Mouse (Mus musculus): ENCODE measurements around the gene Ssbp4. TPM values are rescaled to one million over a fixed set of nuclear protein-coding genes. Genes with fewer than 3 reads are reported as not detected.

Gene Ssbp4
- 100 to 1,000 TPM; 270 to 302 TPM for total RNA-seq (2021)
- long read RNA-seq, experiment 1, transcript Ssbp4-201 (17 exons, 1,475 nt): major isoform, 96 of 346 reads
- long read RNA-seq, experiment 1, partial matches to known transcripts: 69 of 346 reads
- long read RNA-seq, experiment 1, other reads (novel, unspliced or antisense): 181 of 346 reads
- long read RNA-seq, experiment 2, transcript Ssbp4-201 (17 exons, 1,475 nt): major isoform, 98 of 355 reads
- long read RNA-seq, experiment 2, partial matches to known transcripts: 86 of 355 reads
- long read RNA-seq, experiment 2, other reads (novel, unspliced or antisense): 170 of 355 reads

DNA sequence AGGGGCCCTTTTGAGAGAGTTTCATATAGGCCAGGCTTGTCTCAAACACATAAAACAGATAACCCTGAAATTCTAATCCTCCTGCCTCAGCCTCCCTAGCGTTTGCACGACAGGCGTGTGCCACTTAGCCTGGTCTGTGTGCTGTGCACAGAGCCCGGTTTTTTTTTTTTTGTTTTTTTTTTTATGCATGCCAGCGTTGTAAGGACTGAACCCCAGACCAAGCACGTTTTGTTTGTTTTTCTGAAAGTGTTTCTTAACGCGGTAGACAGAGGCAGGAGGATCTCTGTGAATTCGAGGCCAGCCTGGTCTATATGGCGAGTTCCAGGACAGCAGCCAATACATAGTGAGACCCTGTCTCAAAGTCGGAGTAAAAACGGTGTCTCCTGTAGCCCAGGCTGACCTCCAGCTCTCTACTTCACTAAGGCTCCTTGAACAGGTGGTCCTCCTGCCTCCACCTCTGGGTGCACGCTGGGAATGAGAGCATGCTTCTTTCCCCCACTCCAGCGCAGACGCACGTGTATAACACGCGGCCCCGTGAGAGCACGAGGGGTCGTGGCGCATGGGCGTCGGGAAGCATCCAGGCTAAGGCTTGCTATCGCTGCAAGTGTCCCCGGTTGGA, at the start of gene Ssbp4:
Gene Ssbp4 (minus strand): TSS at position 124 of the 619 bp plus-strand sequence.
- DNase-seq (ENCODE audit: low spot score in 2 of 2): no peak
- intact Hi-C loops (cut with DNase I): no loop called here

DNA sequence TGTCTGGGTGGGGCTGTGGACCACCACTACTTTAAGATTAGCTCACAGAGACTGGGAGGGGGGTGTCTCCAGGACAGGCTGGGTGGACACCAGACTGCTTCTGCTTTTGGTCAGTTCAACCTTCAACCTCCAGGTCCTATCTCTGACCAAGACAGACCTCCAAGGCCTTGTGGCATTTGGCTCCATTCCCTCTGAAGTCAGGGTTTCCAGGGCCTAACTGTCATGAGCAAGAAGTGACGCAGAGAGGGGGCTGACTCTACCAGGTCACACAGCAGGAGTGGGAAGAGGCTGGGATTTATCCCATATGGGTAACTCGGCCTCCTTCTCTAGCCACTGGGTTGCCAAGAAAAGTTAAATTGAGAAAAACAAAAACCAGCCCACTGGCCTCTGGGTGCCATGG, 49.1 kb upstream of the Ssbp4 start:
- intact Hi-C loops (cut with DNase I): loop anchor here (5.0 kb wide), 1 partner anchor 45 kb away; no protein-coding TSS in a partner anchor
- no peak for DNase-seq (ENCODE audit: low spot score in 2 of 2)

DNA sequence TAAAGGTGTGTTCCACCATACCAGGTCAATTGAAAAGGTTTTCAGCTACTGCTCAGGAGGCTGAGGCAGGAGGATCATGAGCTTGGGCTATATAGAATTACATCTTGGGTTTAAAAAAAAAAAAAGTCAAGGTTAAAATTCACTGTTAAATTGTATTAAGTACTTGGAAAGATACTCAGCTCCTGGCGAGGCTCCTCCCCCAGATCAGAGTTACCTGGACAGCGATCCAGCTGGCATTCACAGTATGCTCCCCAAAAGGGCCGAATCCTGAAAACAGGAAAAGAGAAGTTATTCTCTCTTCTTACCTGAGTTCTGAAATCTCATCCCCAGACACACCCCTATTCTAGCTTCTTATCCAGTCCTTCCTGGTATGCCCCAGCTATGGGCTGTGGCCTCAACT, 48.5 kb upstream of the Ssbp4 start:
- DNase-seq (ENCODE audit: low spot score in 2 of 2): no peak
- intact Hi-C loops (cut with DNase I): loop anchor here (5.0 kb wide), 1 partner anchor 45 kb away; no protein-coding TSS in a partner anchor

DNA sequence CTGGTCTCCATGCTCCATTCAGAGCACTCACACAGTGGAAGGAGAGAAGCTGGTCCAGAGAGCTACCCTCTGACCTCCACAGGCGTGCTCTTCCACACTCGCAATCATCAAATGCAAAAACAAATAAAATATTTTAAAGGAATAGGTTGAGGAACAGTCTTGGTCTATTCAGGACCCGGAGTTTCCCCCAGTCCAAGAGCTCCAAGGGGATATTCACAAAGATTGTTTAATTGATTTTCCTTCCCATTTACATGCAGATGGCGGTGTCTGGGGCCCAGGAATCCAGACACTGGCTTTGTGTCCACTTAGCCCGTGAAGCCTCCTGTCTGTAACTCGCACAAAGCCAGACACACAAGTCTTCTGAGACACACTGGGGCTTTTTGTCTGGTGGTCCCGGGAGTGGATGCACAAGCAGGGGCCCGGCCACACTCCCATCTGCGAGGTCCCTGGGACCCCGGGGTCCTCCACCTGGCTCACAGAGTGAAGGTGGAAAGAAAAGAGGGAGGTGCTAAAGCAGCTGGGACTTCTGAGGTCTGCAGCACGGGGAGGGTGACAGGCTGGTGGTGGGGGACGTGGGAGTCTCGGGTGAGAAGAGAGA, 47.6 kb upstream of the Ssbp4 start:
- intact Hi-C loops (cut with DNase I): loop anchor here (5.0 kb wide), 1 partner anchor 44 kb away; no protein-coding TSS in a partner anchor
- DNase-seq (ENCODE audit: low spot score in 2 of 2): no peak

DNA sequence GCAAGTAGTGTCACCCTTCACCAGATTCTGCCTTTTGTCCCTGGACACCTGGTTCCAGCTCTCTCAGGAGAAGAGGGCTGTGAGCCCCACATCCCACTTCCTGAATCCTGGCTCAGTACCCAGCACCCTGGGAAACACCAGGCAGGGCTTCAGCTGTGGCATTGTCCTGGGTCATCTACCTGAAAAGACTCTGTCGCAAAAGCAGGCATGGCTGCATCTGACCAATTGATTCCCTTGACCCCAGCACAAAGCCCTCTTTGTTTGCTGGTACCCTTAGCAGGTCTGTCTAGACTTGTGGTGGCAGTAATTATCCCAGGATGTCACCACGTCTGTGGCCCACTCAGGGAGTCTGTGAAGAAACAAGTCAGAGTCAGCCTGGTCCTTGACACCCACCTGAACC, 46.8 kb upstream of the Ssbp4 start:
- intact Hi-C loops (cut with DNase I): loop anchor here (5.0 kb wide), 1 partner anchor 43 kb away; no protein-coding TSS in a partner anchor
- no peak for DNase-seq (ENCODE audit: low spot score in 2 of 2)

DNA sequence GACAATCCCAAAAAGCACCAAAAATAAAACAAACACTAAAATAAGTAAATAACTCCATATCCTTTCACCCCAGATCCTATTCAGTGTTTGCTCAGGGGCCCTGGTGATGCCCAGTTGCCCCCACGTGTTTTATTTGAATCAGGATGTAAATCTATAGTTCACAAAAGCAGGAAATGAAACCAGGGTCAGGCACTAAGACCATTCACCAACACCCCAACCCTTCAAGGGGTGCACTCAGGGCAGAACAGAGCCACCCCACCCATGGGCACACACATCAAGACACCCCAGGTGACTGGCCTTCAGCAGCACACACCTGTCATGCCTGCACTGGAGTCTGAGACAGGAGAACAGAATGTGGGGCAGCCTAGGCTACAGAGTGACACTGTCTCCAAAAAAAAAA, 45.4 kb upstream of the Ssbp4 start:
- intact Hi-C loops (cut with DNase I): no loop called here

DNA sequence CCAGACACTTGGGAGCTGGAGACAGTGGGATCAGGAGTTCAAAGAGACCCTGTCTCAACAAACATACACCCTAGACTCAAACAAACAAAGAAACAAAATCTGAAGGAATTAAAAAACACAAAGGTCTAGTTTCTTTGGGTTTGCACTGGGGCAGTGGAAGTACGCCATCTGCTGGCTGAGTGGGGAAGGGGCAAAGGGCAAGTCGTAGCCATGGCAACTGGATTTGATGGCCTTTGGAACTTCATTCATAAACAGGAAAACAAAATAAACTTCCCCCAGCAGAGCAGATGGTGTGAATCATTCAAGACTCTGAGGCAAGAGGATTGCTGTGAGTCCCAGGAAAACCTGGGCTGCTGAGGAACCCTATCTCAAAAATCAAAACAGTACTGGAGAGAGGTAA, 44.6 kb upstream of the Ssbp4 start:
- intact Hi-C loops (cut with DNase I): no loop called here
- DNase-seq (ENCODE audit: low spot score in 2 of 2): no peak

More for the DNA sequence above, 45.4 kb upstream of the Ssbp4 start:
- DNase-seq (ENCODE audit: low spot score in 2 of 2): no peak

DNA sequence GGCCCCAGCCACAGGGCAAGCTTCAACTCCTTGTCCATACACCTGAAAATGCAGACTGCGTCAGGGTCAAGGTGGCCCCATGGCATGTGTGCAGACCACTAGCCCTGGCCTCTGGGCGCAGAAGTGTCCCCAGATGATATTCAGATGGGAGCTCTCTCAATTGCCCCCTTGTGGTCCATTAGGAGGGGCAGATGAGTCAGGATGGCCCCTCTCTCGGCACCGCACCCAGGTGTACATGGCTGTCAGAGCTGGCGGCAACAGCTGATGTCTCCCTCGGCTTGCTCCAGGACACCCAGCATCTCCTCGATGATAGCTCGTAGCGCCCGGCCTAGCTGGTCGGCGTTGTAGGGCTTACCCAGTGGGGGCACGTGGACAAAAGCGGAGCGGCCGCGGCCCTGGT, 41.7 kb upstream of the Ssbp4 start:
- intact Hi-C loops (cut with DNase I): no loop called here
- DNase-seq (ENCODE audit: low spot score in 2 of 2): no peak

DNA sequence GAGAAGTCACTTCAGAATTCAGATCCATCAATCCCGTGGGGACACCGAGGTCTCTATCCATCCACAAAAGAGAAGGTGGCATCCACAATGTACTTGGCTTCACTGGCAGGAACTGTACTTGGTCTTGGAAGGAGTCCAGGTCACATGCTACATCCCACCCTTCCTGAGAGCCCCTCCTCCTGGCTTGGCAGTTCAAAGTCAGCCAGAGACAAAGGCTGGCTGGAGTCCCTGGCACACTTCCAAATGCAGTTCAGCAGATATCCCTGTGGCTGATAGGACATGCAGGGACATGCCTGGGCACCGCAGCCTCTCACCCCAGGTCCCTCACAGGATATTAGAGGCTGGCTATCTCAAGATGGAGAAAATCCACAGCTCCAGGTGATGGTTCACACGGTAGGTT, 40.7 kb upstream of the Ssbp4 start:
- intact Hi-C loops (cut with DNase I): no loop called here
- peak in 1 of 2 experiments; percentile 63 for DNase-seq (ENCODE audit: low spot score in 2 of 2)

DNA sequence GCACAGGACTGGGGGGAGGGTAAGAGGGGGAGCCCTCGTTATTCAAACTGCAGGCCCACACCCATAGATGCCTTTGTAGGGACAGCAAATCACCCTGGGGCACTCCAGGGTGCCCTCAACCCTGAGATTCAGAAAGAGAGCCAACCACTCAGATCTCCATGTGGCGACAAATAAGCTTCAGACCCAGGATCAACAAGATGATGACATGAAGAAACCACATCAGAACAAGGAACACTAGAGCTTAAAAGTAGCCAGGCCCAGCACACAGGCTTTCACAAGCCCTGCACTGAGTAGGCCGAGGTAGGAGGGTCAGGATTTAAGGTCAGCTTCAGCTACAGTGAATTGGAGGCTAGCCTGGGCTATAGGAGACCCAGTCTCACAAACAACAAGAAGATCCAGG, 40.2 kb upstream of the Ssbp4 start:
- no peak for DNase-seq (ENCODE audit: low spot score in 2 of 2)
- intact Hi-C loops (cut with DNase I): no loop called here

DNA sequence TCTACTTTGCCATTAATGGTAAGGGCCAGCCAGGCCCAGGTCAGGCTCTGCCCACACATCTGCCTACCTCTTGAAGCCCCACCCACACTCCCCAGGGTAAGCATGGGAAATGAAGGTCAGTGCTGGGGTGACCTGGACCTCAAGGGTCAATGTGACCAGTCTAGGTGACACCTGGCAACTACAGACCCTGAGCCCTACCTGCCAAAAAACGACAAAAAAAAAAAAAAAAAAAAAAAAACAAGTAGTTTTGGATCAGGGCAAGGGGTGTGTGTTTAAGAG, 39.4 kb upstream of the Ssbp4 start:
- intact Hi-C loops (cut with DNase I): no loop called here

DNA sequence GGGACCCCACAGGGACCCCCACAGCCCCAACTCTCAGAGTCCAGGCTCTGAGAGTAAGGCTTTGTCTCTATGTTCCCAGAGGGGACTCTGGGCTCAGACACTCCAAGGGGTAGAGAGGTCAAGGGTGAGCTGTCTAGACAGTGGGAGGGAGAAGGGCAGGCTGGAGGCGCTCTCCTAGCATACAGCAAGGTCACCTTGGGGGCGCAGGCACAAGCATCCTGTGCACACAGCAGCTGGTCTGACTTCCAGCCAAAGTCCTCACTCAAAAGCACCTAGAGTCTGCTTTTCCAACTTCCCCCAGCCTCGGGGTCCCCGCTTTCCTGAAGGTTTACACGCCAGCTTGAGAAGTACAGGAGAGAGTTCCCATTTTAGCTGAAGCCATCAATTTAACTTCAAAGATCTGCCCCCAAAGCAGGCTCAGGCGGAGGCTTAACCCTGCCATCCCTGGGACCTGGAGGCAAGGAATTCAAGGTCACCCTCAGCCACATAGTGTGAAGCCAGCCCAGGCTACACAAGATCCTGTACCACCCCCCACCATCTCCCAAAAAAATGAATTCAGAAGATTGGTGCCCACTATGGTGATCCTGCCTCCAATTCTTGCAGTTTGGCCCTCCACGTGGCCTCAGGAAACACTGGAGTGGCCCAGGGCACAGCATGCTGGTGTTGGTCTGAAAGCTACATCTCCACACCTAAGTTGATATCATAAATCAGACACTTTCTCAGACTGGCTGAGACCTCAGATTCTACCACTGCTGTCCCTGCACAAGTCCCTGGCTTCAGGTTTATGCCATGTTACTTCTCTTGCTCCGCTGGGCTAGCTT, 38.9 kb upstream of the Ssbp4 start:
- intact Hi-C loops (cut with DNase I): no loop called here
- DNase-seq (ENCODE audit: low spot score in 2 of 2): no peak

More for the DNA sequence above, 39.4 kb upstream of the Ssbp4 start:
- no peak for DNase-seq (ENCODE audit: low spot score in 2 of 2)

DNA sequence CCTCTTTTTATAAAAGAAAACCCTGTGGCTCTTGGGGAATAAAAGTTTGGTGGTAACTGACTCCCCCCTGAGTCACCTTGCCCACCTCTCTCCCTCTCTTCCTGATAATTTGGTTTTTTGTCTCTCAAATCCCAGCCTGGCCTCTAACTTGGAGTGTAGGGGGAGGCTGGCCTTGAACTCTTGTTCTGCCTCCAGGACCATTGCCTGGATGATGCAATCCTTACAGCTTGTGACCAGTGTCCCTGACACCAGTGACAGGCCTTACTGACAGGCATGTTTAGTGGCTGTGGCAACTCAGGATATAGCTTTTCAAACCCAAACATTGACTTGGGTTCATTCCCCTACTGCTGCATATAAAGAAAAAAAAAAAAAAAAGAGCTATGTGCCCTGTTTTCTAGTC, 38.1 kb upstream of the Ssbp4 start:
- intact Hi-C loops (cut with DNase I): no loop called here

DNA sequence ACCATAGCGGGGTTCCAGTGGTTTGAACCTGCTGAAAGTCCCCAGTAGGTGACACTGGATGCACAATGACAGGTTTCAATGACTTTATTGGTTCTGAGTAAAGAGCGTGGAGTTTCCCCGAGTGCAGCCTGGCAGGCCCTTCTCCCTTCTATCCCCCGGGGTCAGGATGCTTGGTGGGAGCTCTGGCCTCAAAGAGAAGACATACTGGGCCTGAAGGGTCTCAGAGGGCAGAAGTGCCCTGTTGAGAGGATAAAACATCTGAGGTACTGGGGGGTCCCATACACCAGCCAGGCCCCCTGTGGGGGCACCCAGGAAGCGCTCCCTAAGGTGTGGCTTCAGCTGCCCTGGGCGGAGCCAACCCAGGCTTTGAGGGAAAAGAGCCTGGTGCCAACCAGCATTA, 37.7 kb upstream of the Ssbp4 start:
- intact Hi-C loops (cut with DNase I): no loop called here
- DNase-seq (ENCODE audit: low spot score in 2 of 2): no peak

More for the DNA sequence above, 38.1 kb upstream of the Ssbp4 start:
- DNase-seq (ENCODE audit: low spot score in 2 of 2): no peak

DNA sequence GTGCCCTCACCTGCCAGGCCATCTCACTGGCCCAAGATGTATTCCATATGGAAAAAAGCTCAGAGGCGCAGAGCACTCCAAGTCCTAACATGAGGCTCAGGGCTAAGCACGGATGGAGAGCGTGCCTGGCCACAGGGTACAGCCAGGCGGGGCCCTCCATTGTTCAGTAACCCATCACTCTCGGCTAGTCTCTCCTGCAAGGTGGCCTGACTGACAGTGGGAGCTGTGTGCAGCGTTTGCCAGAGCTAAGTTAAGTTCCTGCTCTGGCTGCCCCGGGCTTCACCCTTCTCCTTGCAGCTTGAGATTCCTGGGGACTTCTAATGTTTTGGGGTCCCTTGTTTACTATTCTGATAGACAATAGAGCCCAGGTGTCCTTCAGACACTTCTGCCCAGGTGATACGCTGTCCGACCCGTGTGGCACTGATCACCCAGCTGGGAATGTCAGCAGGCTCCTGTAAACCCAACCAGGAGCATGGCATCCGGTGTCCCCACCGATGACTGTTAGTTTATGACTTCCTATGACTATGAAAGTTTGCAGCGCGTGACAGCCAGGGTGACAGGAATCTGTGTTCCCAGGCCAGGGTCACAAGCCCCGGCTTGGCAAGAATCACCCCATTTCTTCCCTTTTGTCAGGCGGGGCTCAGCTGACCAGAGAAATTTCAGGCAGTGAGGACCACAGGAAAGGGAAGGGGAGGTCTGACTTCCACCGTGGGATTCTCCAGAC, 37.0 kb upstream of the Ssbp4 start:
- intact Hi-C loops (cut with DNase I): no loop called here
- no peak for DNase-seq (ENCODE audit: low spot score in 2 of 2)

DNA sequence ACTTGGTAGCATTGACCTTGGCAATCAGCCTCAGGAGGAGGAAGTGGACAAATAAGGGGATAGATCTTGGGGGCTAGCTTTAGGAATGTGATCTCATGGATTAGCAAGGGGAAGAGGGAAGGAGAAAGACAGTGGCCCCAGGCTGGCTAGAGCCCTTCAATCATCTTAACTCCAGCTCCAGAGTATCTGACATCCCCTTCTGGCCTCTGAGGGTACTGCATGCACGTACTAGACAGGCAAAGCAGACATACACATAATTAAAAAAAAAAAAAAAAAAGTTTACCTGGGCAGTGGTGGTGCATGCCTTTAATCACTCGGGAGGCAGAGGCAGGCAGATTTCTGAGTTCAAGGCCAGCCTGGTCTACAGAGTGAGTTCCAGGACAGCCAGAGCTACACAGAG, 35.4 kb upstream of the Ssbp4 start:
- intact Hi-C loops (cut with DNase I): no loop called here
- no peak for DNase-seq (ENCODE audit: low spot score in 2 of 2)

DNA sequence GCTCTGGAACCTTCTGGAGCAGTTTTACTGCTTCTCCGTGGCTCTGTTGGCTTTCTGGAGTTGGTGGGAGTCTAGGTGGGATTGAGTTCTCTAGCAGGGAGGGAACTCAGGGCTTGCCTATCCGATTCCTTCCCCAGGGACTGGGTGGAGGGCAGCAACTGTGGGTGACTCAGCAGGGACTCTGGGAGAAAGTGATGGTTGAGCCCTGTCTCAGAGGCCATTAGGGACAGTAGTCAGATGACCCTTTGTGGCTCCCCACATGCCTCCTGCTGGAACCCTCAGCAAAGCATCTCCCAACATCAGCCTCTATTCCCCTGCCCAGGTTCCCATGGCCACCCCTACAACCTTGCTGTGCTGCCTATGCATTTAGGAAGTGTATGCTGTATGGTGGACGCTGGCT, 34.3 kb upstream of the Ssbp4 start:
- no peak for DNase-seq (ENCODE audit: low spot score in 2 of 2)
- intact Hi-C loops (cut with DNase I): no loop called here

DNA sequence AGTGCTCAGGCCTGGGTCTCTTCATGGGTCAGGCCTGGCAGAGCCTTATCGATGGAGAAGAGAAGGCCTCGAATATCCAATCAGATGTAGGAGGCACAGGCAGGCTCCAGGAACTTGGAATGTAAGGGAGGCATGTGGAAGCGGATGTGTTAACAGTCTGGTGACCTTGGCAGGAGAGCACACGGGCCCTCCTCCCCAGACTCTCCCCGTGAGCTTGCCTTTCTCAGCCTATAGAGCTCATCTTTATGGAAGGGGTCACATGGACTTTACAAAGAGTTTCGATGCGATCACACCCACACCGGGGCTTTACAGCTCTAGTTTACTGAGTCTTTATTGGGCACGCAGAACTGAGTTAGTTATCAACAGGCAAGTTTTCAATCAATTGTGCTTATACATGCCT, 30.1 kb upstream of the Ssbp4 start:
- intact Hi-C loops (cut with DNase I): no loop called here
- no peak for DNase-seq (ENCODE audit: low spot score in 2 of 2)

DNA sequence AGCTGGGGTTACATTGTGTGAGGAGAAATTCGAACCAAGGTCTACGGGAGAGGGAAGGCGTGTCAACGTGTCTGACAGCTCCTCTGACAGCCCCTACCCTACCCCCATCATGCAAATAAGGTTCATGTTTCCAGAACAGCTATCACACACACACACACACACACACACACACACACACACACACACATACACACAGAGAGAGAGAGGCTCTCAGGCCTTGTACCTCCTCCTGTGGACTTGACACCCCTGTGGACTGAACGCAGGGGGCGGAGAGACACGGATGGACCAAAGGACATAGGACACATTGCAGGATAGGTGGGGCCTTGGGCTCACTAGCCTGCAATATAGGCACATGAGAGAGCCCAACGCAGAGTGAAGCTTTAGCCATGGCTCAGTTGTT, 28.2 kb upstream of the Ssbp4 start:
- intact Hi-C loops (cut with DNase I): no loop called here
- no peak for DNase-seq (ENCODE audit: low spot score in 2 of 2)

DNA sequence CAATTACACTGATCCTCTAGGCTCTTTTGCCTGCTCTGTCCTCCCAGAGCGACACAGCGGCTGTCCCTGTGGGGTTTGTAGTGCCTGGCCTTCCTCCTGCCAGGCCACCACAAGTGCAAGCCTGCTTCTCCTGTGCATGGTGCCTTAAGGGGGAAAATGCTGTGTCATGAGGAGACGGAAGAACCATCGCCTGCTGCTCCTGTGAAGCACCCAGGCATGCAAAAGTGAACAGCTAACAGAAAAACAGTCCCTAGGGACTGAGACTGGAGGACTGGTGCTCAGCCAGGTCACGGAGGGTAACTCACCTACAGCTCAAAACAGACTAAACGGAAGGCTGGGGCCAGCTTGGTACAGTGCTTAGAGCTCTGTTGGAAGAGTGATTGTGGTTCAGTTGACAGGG, 26.9 kb upstream of the Ssbp4 start:
- intact Hi-C loops (cut with DNase I): no loop called here
- no peak for DNase-seq (ENCODE audit: low spot score in 2 of 2)

Measured in left cerebral cortex, postnatal 14 days (tissue).